In the genomic region with DNA sequence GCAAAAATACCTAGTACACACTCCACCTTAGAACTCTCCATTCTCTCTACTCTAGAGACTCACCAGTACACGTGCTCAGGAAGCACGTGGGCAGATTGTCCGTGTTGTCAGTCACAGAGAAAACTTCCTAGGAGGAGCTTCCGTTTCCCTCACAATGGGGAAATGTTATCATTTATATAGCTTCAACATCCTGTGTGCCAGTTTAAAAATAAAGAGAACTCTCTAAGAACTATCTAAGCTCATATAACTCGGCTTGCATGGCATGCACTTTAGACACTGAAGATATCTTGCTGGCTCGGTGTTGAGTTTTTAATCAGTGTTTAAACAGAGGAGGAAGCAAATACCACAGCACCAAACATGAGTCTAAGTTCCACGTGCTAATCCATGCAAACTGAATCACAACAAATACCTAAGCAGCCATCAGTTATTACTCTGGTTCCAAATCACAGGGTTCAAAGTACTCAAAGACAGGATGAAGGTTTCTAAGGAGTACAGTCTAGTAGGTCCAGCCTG, we compare ENCODE assay signal across 12 mouse cellular contexts.
DNase-seq lines count a peak whose midpoint lies in the region; ATAC-seq and TF ChIP-seq lines count a peak whose summit lies in the region.
"Had no signal": no experiment of that assay in that cellular context is flagged by ENCODE, and none has a peak within 500 bp of the region (broad histone marks: within the 10 kb centered on the region; RNA-seq: fewer than 3 reads in every experiment).

No protein-coding gene starts in this region.

- no peaks in the 10 kb centered on the region for H3K27me3 ChIP-seq in heart, embryonic 11.5 days (ENCODE audit: control insufficient read depth, insufficient read depth, low read length)
- no peaks in the 10 kb centered on the region for H3K27me3 ChIP-seq in MEL (ENCODE audit: control insufficient read depth in 1 of 2, insufficient read depth in 2 of 2, low read length in 2 of 2)
- no peaks in the 10 kb centered on the region for H3K27me3 ChIP-seq in heart, embryonic 14.5 days (ENCODE audit: control insufficient read depth, insufficient read depth, low read length)
- H3K27me3 ChIP-seq: liver, embryonic 15.5 days had no signal

- no peak overlapping the region for H3K9ac ChIP-seq in heart, embryonic 11.5 days (ENCODE audit: low read depth, low read length)
- peak overlapping the region; percentile 35 for H3K9ac ChIP-seq in MEL (ENCODE audit: control insufficient read depth, low read depth, low read length, poor library complexity, severe bottlenecking)
- H3K9ac ChIP-seq in heart, embryonic 14.5 days (ENCODE audit: low read length): no peak overlapping the region
- H3K9ac ChIP-seq: liver, embryonic 15.5 days had no signal

- peak; percentile 70 to 72 for TF ChIP-seq EP300 in MEL (IDR thresholded peaks at IDR 0.05; ENCODE audit: low read depth in 1 of 2, low read length in 2 of 2)

- H3K4me2 ChIP-seq in heart, embryonic 11.5 days: peak overlapping the region; percentile 9
- peak overlapping the region; percentile 11; the same call in 1 of the 2 replicates for H3K4me2 ChIP-seq in heart, embryonic 14.5 days (ENCODE audit: low read length)
- H3K4me2 ChIP-seq: liver, embryonic 15.5 days had no signal

- no peaks in the 10 kb centered on the region for H3K79me2 ChIP-seq in MEL (ENCODE audit: control insufficient read depth, insufficient read depth, low read length, poor library complexity)

- 27% methylated on average over 7 of the region's 7 CpGs for WGBS in heart, embryonic 11.5 days (ENCODE audit: insufficient replicate concordance)
- WGBS in heart, embryonic 14.5 days: 8% methylated on average over 7 of the region's 7 CpGs

- H3K4me3 ChIP-seq in heart, embryonic 11.5 days (ENCODE audit: low read depth, low read length): no peak overlapping the region
- H3K4me3 ChIP-seq in MEL (ENCODE audit: control insufficient read depth in 1 of 2, insufficient read depth in 1 of 2, low read depth in 2 of 2, low read length in 2 of 2): peak overlapping the region in 1 of 2 experiments; percentile 46; a peak in 2 of 4 replicates
- no peak overlapping the region for H3K4me3 ChIP-seq in heart, embryonic 14.5 days (ENCODE audit: control insufficient read depth in 1 of 2, insufficient read depth in 1 of 2, low read depth in 1 of 2, low read length in 2 of 2)
- H3K4me3 ChIP-seq: liver, embryonic 15.5 days had no signal

- peak overlapping the region; percentile 46; the same call in 1 of the 2 replicates for H3K27ac ChIP-seq in heart, embryonic 11.5 days (ENCODE audit: low read depth, low read length)
- peak overlapping the region; percentile 64 for H3K27ac ChIP-seq in MEL (ENCODE audit: control insufficient read depth, low read depth, low read length)
- H3K27ac ChIP-seq in heart, embryonic 14.5 days (replicated peaks in 1 of 2; ENCODE audit: control insufficient read depth in 1 of 2, insufficient read depth in 1 of 2, low read depth in 2 of 2, low read length in 2 of 2): peak overlapping the region; percentile 22 to 59; a peak in 3 of 4 replicates
- H3K27ac ChIP-seq: liver, embryonic 15.5 days had no signal

- TF ChIP-seq RAD21 in MEL (IDR thresholded peaks at IDR 0.05; ENCODE audit: low read depth, low read length): no peak

- intact Hi-C loops in heart, postnatal 36 days (cut with DNase I): no loop called here

- no peak for TF ChIP-seq CTCF in MEL (IDR thresholded peaks at IDR 0.05 in 2 of 3, conservative IDR thresholded peaks at IDR 0.05 in 1 of 3; ENCODE audit: control insufficient read depth in 1 of 3, insufficient read depth in 1 of 3, low read depth in 2 of 3, low read length in 3 of 3, poor library complexity in 1 of 3, severe bottlenecking in 1 of 3)

- ATAC-seq in heart, embryonic 11.5 days (replicated peaks; ENCODE audit: insufficient number of reproducible peaks, low FRiP score, low TSS enrichment): no peak
- no peak for ATAC-seq in heart, embryonic 14.5 days (ENCODE audit: insufficient number of reproducible peaks, insufficient read depth, low FRiP score, low read depth)
- ATAC-seq: midbrain, embryonic 16.5 days had no signal

- no peak for TF ChIP-seq POLR2A in MEL (IDR thresholded peaks at IDR 0.05; ENCODE audit: control insufficient read depth in 1 of 2, insufficient read depth in 1 of 2, low read depth in 1 of 2, low read length in 2 of 2, poor library complexity in 1 of 2)

- DNase-seq in heart, postnatal 36 days: no peak
- peak; percentile 71 for DNase-seq in MEL (ENCODE audit: low read depth, low spot score)
- DNase-seq in lung, postnatal 10 days: peak; percentile 45
- no peak for DNase-seq in embryo, embryonic 10 days (ENCODE audit: low spot score)
- DNase-seq in layer of hippocampus, adult 8-10 months (ENCODE audit: low spot score in 2 of 2): no peak
- DNase-seq: cerebellum, adult 18-20 months; gastrocnemius, postnatal 14 days; right cerebral cortex, postnatal 14 days had no signal

- H3K9me3 ChIP-seq in heart, embryonic 11.5 days (replicated peaks; ENCODE audit: control insufficient read depth, low read length): no peaks in the 10 kb centered on the region
- H3K9me3 ChIP-seq in MEL (replicated peaks; ENCODE audit: insufficient read depth, low read length): no peaks in the 10 kb centered on the region
- H3K9me3 ChIP-seq in heart, embryonic 14.5 days (ENCODE audit: control insufficient read depth, low read length): no peaks in the 10 kb centered on the region
- H3K9me3 ChIP-seq: liver, embryonic 15.5 days had no signal

- H3K36me3 ChIP-seq in heart, embryonic 11.5 days (ENCODE audit: control insufficient read depth, insufficient read depth, low read length): no peaks in the 10 kb centered on the region
- H3K36me3 ChIP-seq in MEL (ENCODE audit: control insufficient read depth in 1 of 2, insufficient read depth in 2 of 2, low read length in 2 of 2): peaks cover 0 to 18% of the 10 kb centered on the region in 2 experiments; a peak in 2 of 4 replicates
- no peaks in the 10 kb centered on the region for H3K36me3 ChIP-seq in heart, embryonic 14.5 days (ENCODE audit: control insufficient read depth, insufficient read depth, low read length)
- H3K36me3 ChIP-seq: liver, embryonic 15.5 days had no signal

- H3K4me1 ChIP-seq in heart, embryonic 11.5 days (ENCODE audit: control insufficient read depth, insufficient read depth, low read length): peaks cover 54% of the 10 kb centered on the region
- peaks cover 6 to 17% of the 10 kb centered on the region in 2 experiments; a peak in 3 of 4 replicates for H3K4me1 ChIP-seq in MEL (ENCODE audit: control insufficient read depth in 1 of 2, insufficient read depth in 2 of 2, low read length in 2 of 2)
- H3K4me1 ChIP-seq in heart, embryonic 14.5 days (ENCODE audit: control insufficient read depth in 2 of 2, insufficient read depth in 2 of 2, low read length in 2 of 2): peaks cover 18 to 57% of the 10 kb centered on the region in 2 experiments

TF ChIP-seq in MEL, 35 proteins besides CTCF, POLR2A, EP300 and RAD21:
- TF ChIP-seq POLR2AphosphoS2 (IDR thresholded peaks at IDR 0.05; ENCODE audit: low read length) (no peak), USF2 (IDR thresholded peaks at IDR 0.05; ENCODE audit: borderline replicate concordance in 1 of 2, insufficient read depth in 1 of 2, low read depth in 1 of 2, low read length in 2 of 2) (0 out of 4 replicates have a peak, but pooled peaks of 1 of the 2 experiments have one; percentile 24), TCF12 (IDR thresholded peaks at IDR 0.05; ENCODE audit: low read depth, low read length) (peak; percentile 52), BHLHE40 (IDR thresholded peaks at IDR 0.05; ENCODE audit: borderline replicate concordance, low read depth, low read length) (peak; percentile 71; the same call in 1 of the 2 replicates), MYC (IDR thresholded peaks at IDR 0.05; ENCODE audit: low read depth, low read length) (peak; percentile 100), ETS1 (IDR thresholded peaks at IDR 0.05; ENCODE audit: low read depth, low read length) (0 out of 2 replicates have a peak, but pooled peaks have one; percentile 62), HCFC1 (IDR thresholded peaks at IDR 0.05; ENCODE audit: low read depth, low read length) (peak; percentile 50; the same call in 1 of the 2 replicates), ZNF384 (IDR thresholded peaks at IDR 0.05; ENCODE audit: low read depth, low read length) (no peak), TAL1 (IDR thresholded peaks at IDR 0.05; ENCODE audit: low read length) (peak; percentile 66), POLR2AphosphoS5 (IDR thresholded peaks at IDR 0.05; ENCODE audit: borderline replicate concordance, low read depth, low read length) (no peak), USF1 (IDR thresholded peaks at IDR 0.05; ENCODE audit: low read depth, low read length) (peak; percentile 81), CHD2 (IDR thresholded peaks at IDR 0.05; ENCODE audit: low read length) (no peak), GABPA (IDR thresholded peaks at IDR 0.05; ENCODE audit: low read depth, low read length) (no peak), MXI1 (IDR thresholded peaks at IDR 0.05; ENCODE audit: low read depth, low read length) (peak; percentile 99), RCOR1 (IDR thresholded peaks at IDR 0.05; ENCODE audit: low read depth, low read length) (peak; percentile 80), JUND (IDR thresholded peaks at IDR 0.05; ENCODE audit: low read depth, low read length) (no peak), MAFK (IDR thresholded peaks at IDR 0.05; ENCODE audit: borderline replicate concordance, low read depth, low read length) (no peak), MAZ (IDR thresholded peaks at IDR 0.05; ENCODE audit: low read depth, low read length) (no peak), SIN3A (IDR thresholded peaks at IDR 0.05; ENCODE audit: low read length) (peak; percentile 98), GATA1 (IDR thresholded peaks at IDR 0.05; ENCODE audit: low read depth, low read length) (peak; percentile 71), MAX (IDR thresholded peaks at IDR 0.05; ENCODE audit: low read length) (peak; percentile 99)
TF ChIP-seq in MEL: peak in this region for 13.

Comparison
In these comparisons a context has a peak if more than half of its experiments do, and no peak if none do; other contexts are left out.
1. DNase-seq: peak in MEL (single experiment) and lung, postnatal 10 days (single experiment); none in heart, postnatal 36 days (0 of 2), embryo, embryonic 10 days (single experiment) and layer of hippocampus, adult 8-10 months (0 of 2).
2. Peak in every context shown above with its lines, with median percentiles within 50 percentile points of each other: H3K27ac ChIP-seq.